Mouse (Mus musculus) cerebellum, adult 2 months (tissue): Measurements from ENCODE around the gene Vil1. TPM values are rescaled to one million over a fixed set of nuclear protein-coding genes. Genes with fewer than 3 reads are reported as not detected.

Experiments used
- DNase-seq, 2 experiments: peaks; one replicate each; pipeline ENCODE4 v3.0.0; 2021
- H3K27ac ChIP-seq: fragments of 200-500 bp; 2 replicates; pipeline ENCODE4 v1.5.1; 2012; ENCODE audit warnings: low read length, control low read depth, inconsistent platforms; ENCODE audit not compliant: insufficient read depth
- H3K27me3 ChIP-seq: fragments of 200-500 bp; 2 replicates; pipeline ENCODE4 v1.6.1; 2012; ENCODE audit warnings: inconsistent platforms, mild to moderate bottlenecking, low read length, moderate library complexity; ENCODE audit not compliant: control insufficient read depth, insufficient read depth
- H3K4me1 ChIP-seq: fragments of 200-500 bp; 2 replicates; pipeline ENCODE4 v1.6.1; 2011; ENCODE audit warnings: low read length; ENCODE audit not compliant: control insufficient read depth, insufficient read depth
- H3K4me3 ChIP-seq: fragments of 200-500 bp; replicated peaks from 2 replicates; pipeline ENCODE3; 2011; ENCODE audit warnings: mild to moderate bottlenecking, low read depth, low read length, control low read depth; ENCODE audit not compliant: insufficient read depth
- CTCF ChIP-seq: fragments of 200-500 bp; IDR thresholded peaks from 2 replicates; pipeline ENCODE4 v1.5.1; 2011; ENCODE audit warnings: low read depth, mild to moderate bottlenecking, control low read depth, low read length, moderate library complexity, borderline replicate concordance; ENCODE audit not compliant: insufficient read depth
- POLR2A ChIP-seq: fragments of 200-500 bp; IDR thresholded peaks from 2 replicates; pipeline ENCODE4 v1.6.1; 2011; ENCODE audit warnings: low read length, control low read depth, borderline replicate concordance; ENCODE audit not compliant: insufficient read depth
- WGBS: fragments of 180-500 bp; shearing (Covaris S2); methylation state at CpG from one replicate; pipeline ENCODE4 v1.1.7; 2018; 5-methylcytosine and 5-hydroxymethylcytosine counted together
- polyA plus RNA-seq: library from polyadenylated mRNA; depleted of rRNA; stranded (reverse); fragments of >200 nt; gene quantifications from 2 replicates; pipeline ENCODE4 v1.2.3, GENCODE M21; 2012

Vil1 gene
- polyA plus RNA-seq, 1 experiment = 0.39 TPM

DNA sequence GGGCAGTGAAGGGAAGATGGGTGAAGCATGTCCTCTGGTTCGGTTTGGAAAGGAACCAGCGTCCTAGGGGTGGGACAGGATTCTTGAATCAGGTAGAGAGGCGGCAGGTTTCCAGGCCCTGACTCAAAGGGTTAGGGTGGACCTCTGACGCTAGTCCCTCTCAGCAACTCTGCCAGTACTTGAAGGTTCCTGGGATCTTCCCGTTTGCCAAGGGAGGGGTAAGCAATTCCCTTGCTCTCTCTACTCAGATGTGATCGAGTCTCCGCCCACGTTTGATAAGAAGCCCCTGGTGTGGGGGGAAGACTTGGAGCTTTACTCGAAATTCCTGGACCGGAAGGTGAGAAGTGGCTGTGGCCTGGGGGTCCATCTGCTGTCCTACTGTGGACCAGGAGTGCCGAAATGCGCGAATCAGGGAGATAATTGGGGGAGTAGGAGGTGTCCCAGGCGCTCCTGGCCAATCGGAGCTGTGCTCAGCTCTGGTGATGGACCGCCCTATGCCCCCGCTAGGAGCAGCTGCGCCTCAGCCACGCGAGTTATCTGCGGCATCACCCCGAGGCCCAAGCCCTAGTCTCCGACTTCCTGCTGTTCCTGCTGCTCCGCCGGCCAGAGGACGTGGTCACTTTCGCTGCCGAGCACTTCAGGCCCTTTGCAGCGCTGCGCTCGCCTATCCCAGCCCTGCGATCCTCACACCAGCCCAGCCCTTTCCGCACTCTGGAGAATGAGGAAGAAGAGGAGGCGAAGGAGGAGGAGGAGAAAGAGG lies 41.1 kb upstream of the Vil1 start:
- peak; percentile 33 to 39 for DNase-seq
- 22% methylated on average over 34 of the region's 34 CpGs for WGBS
- Histone ChIP-seq H3K27me3 (no peaks in the 10 kb centered on the region), H3K4me3 (peak overlapping the region; percentile 39), H3K4me1 (no peaks in the 10 kb centered on the region), H3K27ac (no peak overlapping the region)
- TF ChIP-seq CTCF (no peak), POLR2A (no peak)

DNA sequence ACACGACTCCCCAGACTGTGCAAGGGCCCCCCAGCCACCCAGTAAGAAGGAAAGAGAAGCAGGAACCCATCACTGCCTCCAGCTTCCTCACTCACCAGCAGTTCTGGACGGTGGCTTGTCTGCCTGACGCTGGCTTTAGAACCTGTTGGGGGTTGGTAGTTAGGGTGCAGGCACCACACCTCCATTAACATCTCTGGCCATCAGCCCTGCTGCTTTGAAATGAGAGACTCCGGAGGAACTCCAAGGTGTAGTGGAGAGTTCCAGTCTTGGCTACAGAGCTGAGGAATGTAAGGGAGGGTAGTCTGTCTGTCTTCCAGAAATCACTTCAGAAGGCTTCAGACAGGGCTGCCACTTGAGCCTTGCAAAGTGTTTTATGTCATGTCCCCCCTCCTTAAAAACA lies 39.1 kb upstream of the Vil1 start:
- TF ChIP-seq CTCF (no peak), POLR2A (no peak)
- H3K27ac ChIP-seq = no peak overlapping the region
- no peak overlapping the region for H3K4me3 ChIP-seq
- no peaks in the 10 kb centered on the region for H3K4me1 ChIP-seq
- DNase-seq = no peak
- no peaks in the 10 kb centered on the region for H3K27me3 ChIP-seq
- WGBS = 68% methylated on average over 4 of the region's 4 CpGs

DNA sequence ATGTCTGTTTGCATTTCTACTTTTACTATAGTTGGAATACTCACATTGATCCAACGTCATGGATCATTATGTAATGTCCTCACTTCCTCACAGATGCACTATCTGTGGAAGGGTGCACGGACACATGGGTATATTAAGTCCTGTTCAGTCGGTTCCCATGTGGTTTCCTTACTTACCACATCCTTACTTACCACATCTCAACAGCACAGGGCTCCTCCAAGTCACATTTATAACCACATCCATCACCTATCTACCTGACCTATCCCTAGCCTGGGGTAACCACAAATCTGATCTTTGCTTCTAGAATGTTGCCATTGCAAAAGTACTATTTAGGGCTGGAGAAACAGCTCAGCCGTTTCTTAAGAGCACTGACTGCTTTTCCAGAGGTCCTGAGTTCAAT lies 35.8 kb upstream of the Vil1 start:
- 72% methylated on average over 4 of the region's 4 CpGs for WGBS
- no peak for DNase-seq
- no peaks in the 10 kb centered on the region for H3K27me3 ChIP-seq
- no peak overlapping the region for H3K4me3 ChIP-seq
- H3K27ac ChIP-seq = no peak overlapping the region
- TF ChIP-seq CTCF (no peak), POLR2A (no peak)
- no peaks in the 10 kb centered on the region for H3K4me1 ChIP-seq

DNA sequence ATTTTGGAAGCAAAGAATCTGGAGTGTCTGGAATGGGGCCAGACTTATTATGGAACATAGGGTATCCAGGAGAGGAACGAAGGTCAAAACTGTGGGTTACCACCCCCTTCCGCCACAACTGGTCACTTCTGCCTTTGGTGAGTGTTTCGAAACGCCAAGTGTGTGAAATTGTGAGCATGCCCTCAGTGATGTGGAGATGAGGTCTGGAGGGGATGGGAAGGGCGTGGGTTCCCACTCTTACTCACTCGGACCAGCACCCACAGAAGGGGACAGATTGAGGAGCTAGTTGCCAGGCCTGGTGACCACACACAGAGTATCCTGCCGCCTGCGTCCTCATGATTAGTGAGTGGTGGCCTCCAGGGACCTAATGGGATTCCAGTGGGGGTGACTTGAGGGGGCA lies 34.2 kb upstream of the Vil1 start, which contains the start of gene Slc11a1:
TSS of gene Slc11a1 (plus strand) at position 216 of the 400 bp plus-strand sequence.
- no peaks in the 10 kb centered on the region for H3K27me3 ChIP-seq
- H3K27ac ChIP-seq = no peak within 1 kb of the TSS
- WGBS = 64% methylated on average over 8 of the region's 8 CpGs
- no peak within 1 kb of the TSS for H3K4me3 ChIP-seq
- no peak for DNase-seq
- no peak for TF ChIP-seq POLR2A
- no peak for TF ChIP-seq CTCF
- H3K4me1 ChIP-seq = no peaks in the 10 kb centered on the region

DNA sequence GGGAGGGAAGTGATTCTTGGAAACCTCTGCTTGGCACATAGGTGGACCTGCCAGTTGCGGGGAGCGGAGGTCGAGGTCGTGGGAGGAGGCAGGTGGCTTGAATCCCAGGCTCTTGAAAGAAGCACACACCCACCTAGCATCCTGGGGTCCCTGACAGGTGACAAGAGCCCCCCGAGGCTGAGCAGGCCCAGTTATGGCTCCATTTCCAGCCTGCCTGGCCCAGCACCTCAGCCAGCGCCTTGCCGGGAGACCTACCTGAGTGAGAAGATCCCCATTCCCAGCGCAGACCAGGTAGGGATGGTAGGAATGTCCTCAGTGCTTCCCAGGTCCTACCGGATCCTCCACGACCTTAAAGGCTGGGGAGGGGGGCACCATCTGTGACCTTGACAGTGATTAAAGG lies 33.6 kb upstream of the Vil1 start:
- DNase-seq = no peak
- 69% methylated on average over 10 of the region's 10 CpGs for WGBS
- no peak overlapping the region for H3K27ac ChIP-seq
- no peaks in the 10 kb centered on the region for H3K4me1 ChIP-seq
- H3K4me3 ChIP-seq = no peak overlapping the region
- TF ChIP-seq POLR2A (no peak), CTCF (no peak)
- no peaks in the 10 kb centered on the region for H3K27me3 ChIP-seq

DNA sequence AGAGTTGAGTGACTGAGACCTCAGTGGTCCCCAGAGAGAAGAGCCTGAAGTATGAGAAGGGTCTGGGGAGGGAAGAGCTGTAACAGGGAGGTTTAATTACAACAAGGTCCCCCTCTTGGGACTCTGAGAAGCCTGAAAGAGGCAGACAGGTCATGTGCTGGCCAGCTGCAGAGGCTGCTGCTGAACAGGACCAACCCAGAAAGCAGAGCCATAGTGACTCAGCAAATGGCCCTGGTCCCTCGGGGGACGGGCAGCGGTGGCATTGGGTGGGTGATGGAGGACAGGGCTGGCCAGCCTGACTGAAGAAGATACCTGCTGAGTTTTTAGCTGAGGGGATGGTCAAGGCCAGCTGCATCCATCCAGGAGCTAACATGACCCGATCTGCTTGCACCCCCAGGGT lies 32.8 kb upstream of the Vil1 start:
- H3K27me3 ChIP-seq = no peaks in the 10 kb centered on the region
- no peak for DNase-seq
- H3K4me1 ChIP-seq = no peaks in the 10 kb centered on the region
- no peak overlapping the region for H3K4me3 ChIP-seq
- no peak for TF ChIP-seq CTCF
- TF ChIP-seq POLR2A = no peak
- no peak overlapping the region for H3K27ac ChIP-seq
- WGBS = 89% methylated on average over 4 of the region's 4 CpGs

DNA sequence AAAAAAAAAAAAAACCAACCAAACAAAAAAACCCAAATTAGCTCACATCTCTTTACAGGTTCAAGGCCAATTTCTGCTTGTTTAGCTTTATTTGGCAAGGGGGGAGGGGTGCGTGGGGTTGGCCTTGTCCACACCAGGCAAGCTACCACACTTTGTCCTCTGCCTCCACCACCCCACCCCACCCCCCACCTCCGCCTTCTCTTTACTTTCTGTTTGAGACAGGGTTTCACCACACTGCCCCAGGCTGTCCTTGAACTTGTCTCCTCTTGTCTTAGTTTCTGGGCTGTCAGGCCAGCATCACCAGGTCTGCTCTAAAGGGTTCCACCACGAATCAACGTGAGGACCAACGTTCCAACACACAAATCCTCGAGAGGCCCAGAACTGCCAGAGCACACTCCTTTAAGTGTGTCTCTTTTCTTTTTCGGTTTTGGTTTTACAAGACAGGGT lies 30.1 kb upstream of the Vil1 start:
- no peaks in the 10 kb centered on the region for H3K27me3 ChIP-seq
- WGBS = 87% methylated on average over 7 of the region's 7 CpGs
- DNase-seq = no peak

DNA sequence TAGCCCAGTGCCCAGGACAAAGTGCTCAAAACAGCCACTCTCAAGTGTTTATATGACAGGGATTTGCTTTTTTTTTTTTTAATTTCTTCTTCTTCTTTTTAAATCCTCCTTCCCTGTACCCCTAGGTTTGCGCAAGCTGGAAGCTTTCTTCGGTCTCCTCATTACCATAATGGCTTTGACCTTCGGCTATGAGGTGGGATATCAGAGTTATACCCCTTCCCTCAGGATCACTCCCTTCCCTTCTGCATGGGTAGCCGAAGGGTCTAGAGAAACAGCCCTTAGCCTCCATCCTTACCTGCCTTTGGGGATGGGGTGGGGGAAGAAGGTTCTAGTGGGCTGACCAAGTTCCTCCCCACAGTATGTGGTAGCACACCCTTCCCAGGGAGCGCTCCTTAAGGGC lies 28.7 kb upstream of the Vil1 start:
- H3K4me3 ChIP-seq = no peak overlapping the region
- no peak overlapping the region for H3K27ac ChIP-seq
- TF ChIP-seq POLR2A (no peak), CTCF (no peak)
- no peaks in the 10 kb centered on the region for H3K27me3 ChIP-seq
- H3K4me1 ChIP-seq = no peaks in the 10 kb centered on the region
- no peak for DNase-seq
- 88% methylated on average over 5 of the region's 5 CpGs for WGBS

More for the DNA sequence above, 30.1 kb upstream of the Vil1 start:
- TF ChIP-seq CTCF (no peak), POLR2A (no peak)
- Histone ChIP-seq H3K4me1 (no peaks in the 10 kb centered on the region), H3K4me3 (no peak overlapping the region), H3K27ac (no peak overlapping the region)
